Mouse (Mus musculus): ENCODE results near the gene Fgr. TPM values are rescaled to one million over a fixed set of nuclear protein-coding genes. Genes with fewer than 3 reads are reported as not detected.

The Fgr gene
- total and polyA plus RNA-seq, 3 experiments: 0.04 to 0.24 (median 0.13) TPM

- Histone ChIP-seq H3K27ac (ENCODE audit: insufficient read depth, low read depth) (no peak overlapping the region), H3K9ac (ENCODE audit: insufficient read depth, low read depth) (peak overlapping the region; percentile 25), H3K4me2 (ENCODE audit: insufficient read depth, low read depth, poor library complexity, severe bottlenecking) (peak overlapping the region; percentile 97), H3K4me1 (ENCODE audit: control insufficient read depth in 1 of 2, insufficient read depth in 2 of 2) (peaks cover 12 to 41% of the 10 kb centered on the region in 2 experiments), H3K9me3 (replicated peaks; ENCODE audit: low read length) (no peaks in the 10 kb centered on the region), H3K79me2 (replicated peaks; ENCODE audit: control insufficient read depth, extremely low read depth, insufficient read depth, poor library complexity, severe bottlenecking) (peaks cover 3% of the 10 kb centered on the region; the same call in 1 of the 2 replicates), H3K36me3 (replicated peaks in 1 of 2; ENCODE audit: control insufficient read depth in 1 of 2, insufficient read depth in 1 of 2, low read length in 1 of 2) (peaks cover 0 to 19% of the 10 kb centered on the region in 2 experiments), H3K4me3 (replicated peaks in 1 of 3; ENCODE audit: low read depth in 2 of 3, low read length in 2 of 3, poor library complexity in 1 of 3) (peak overlapping the region; percentile 56 to 85 (median 78)), H3K27me3 (replicated peaks) (peaks cover 16% of the 10 kb centered on the region)
- in situ Hi-C loops (cut with MboI; ENCODE audit: low pct_ligation_motif_present, low pct_unique_long_range_greater_than_20kb, low sequenced_read_pairs) (loop anchor here (5.0 to 10.0 kb wide), 2 partner anchors 34 to 192 kb away; no protein-coding TSS in a partner anchor), dilution Hi-C loops (cut with MboI; ENCODE audit: extremely low pct_ligation_motif_present, extremely low pct_unique_long_range_greater_than_20kb, low sequenced_read_pairs) (no loop called here)
- TF ChIP-seq SIN3A (IDR thresholded peaks at IDR 0.05; ENCODE audit: low read length) (0 out of 2 replicates have a peak, but pooled peaks have one; percentile 31), POLR2A (IDR thresholded peaks at IDR 0.05; ENCODE audit: low read depth, low read length) (no peak), E2F4 (IDR thresholded peaks at IDR 0.05; ENCODE audit: insufficient replicate concordance, low read depth, low read length) (no peak), BHLHE40 (IDR thresholded peaks at IDR 0.05; ENCODE audit: low read depth, low read length) (no peak), MAFK (IDR thresholded peaks at IDR 0.05; ENCODE audit: insufficient replicate concordance, low read length) (no peak), NELFE (IDR thresholded peaks at IDR 0.05; ENCODE audit: low read depth, low read length) (no peak), MEF2A (IDR thresholded peaks at IDR 0.05; ENCODE audit: borderline replicate concordance, low read depth, low read length) (no peak)
- DNase-seq (ENCODE audit: extremely low read depth): peak; percentile 25
These were observed 38.9 kb downstream of the Fgr start for GRCm38 (mm10) chr4:133012776-133013265.

GRCm38 (mm10) chr4:133013266-133013891 is 39.5 kb downstream of the Fgr start:
- peaks cover 3% of the 10 kb centered on the region; the same call in 1 of the 2 replicates for H3K79me2 ChIP-seq (replicated peaks; ENCODE audit: control insufficient read depth, extremely low read depth, insufficient read depth, poor library complexity, severe bottlenecking)
- H3K27ac ChIP-seq (ENCODE audit: insufficient read depth, low read depth): peak overlapping the region; percentile 14; the same call in 1 of the 2 replicates
- peak overlapping the region; percentile 97 for H3K4me2 ChIP-seq (ENCODE audit: insufficient read depth, low read depth, poor library complexity, severe bottlenecking)
- dilution Hi-C loops (cut with MboI; ENCODE audit: extremely low pct_ligation_motif_present, extremely low pct_unique_long_range_greater_than_20kb, low sequenced_read_pairs): no loop called here
- peaks cover 12 to 46% of the 10 kb centered on the region in 2 experiments for H3K4me1 ChIP-seq (ENCODE audit: control insufficient read depth in 1 of 2, insufficient read depth in 2 of 2)
- H3K9ac ChIP-seq (ENCODE audit: insufficient read depth, low read depth): peak overlapping the region; percentile 25; the same call in 1 of the 2 replicates
- no peaks in the 10 kb centered on the region for H3K9me3 ChIP-seq (replicated peaks; ENCODE audit: low read length)
- peak; percentile 50 for DNase-seq (ENCODE audit: extremely low read depth)
- peaks cover 16% of the 10 kb centered on the region for H3K27me3 ChIP-seq (replicated peaks)
- H3K36me3 ChIP-seq (replicated peaks in 1 of 2; ENCODE audit: control insufficient read depth in 1 of 2, insufficient read depth in 1 of 2, low read length in 1 of 2): peaks cover 0 to 24% of the 10 kb centered on the region in 2 experiments
- H3K4me3 ChIP-seq (replicated peaks in 1 of 3; ENCODE audit: low read depth in 2 of 3, low read length in 2 of 3, poor library complexity in 1 of 3): peak overlapping the region; percentile 56 to 85 (median 78)
- in situ Hi-C loops (cut with MboI; ENCODE audit: low pct_ligation_motif_present, low pct_unique_long_range_greater_than_20kb, low sequenced_read_pairs): loop anchor here (5.0 to 10.0 kb wide), 2 partner anchors 34 to 191 kb away; no protein-coding TSS in a partner anchor
- TF ChIP-seq POLR2AphosphoS2 (IDR thresholded peaks at IDR 0.05; ENCODE audit: low read depth, low read length): no peak
- no peak for TF ChIP-seq JUN (IDR thresholded peaks at IDR 0.05; ENCODE audit: insufficient read depth, low read depth, low read length)
- no peak for TF ChIP-seq EP300 (IDR thresholded peaks at IDR 0.05; ENCODE audit: low read length)
- peak; percentile 41; the same call in 1 of the 2 replicates for TF ChIP-seq IRF4 (IDR thresholded peaks at IDR 0.05; ENCODE audit: low read depth, low read length)
- TF ChIP-seq ELF1 (IDR thresholded peaks at IDR 0.05; ENCODE audit: low read depth, low read length): no peak
- TF ChIP-seq ZKSCAN1 (IDR thresholded peaks at IDR 0.05; ENCODE audit: borderline replicate concordance, low read depth, low read length): no peak
- no peak for TF ChIP-seq KAT2A (IDR thresholded peaks at IDR 0.05; ENCODE audit: insufficient replicate concordance, low read length)
- TF ChIP-seq USF1 (IDR thresholded peaks at IDR 0.05; ENCODE audit: low read depth, low read length): no peak
- no peak for TF ChIP-seq ZC3H11A (IDR thresholded peaks at IDR 0.05; ENCODE audit: low read depth, low read length)
- no peak for TF ChIP-seq RCOR1 (conservative IDR thresholded peaks at IDR 0.05; ENCODE audit: low read depth, low read length)
- TF ChIP-seq JUND (conservative IDR thresholded peaks at IDR 0.05; ENCODE audit: low read depth, low read length): no peak
- TF ChIP-seq CHD1 (IDR thresholded peaks at IDR 0.05; ENCODE audit: low read depth, low read length): no peak
- no peak for TF ChIP-seq MAFK (IDR thresholded peaks at IDR 0.05; ENCODE audit: insufficient replicate concordance, low read length)
- TF ChIP-seq UBTF (IDR thresholded peaks at IDR 0.05; ENCODE audit: low read depth, low read length): no peak
- no peak for TF ChIP-seq POLR2A (IDR thresholded peaks at IDR 0.05; ENCODE audit: low read depth, low read length)
- no peak for TF ChIP-seq E2F4 (IDR thresholded peaks at IDR 0.05; ENCODE audit: insufficient replicate concordance, low read depth, low read length)
- 0 out of 2 replicates have a peak, but pooled peaks have one; percentile 31 for TF ChIP-seq ETS1 (conservative IDR thresholded peaks at IDR 0.05; ENCODE audit: low read depth, low read length)
- TF ChIP-seq TCF12 (IDR thresholded peaks at IDR 0.05; ENCODE audit: low read depth, low read length): peak; percentile 65; the same call in 1 of the 2 replicates
- TF ChIP-seq MEF2A (IDR thresholded peaks at IDR 0.05; ENCODE audit: borderline replicate concordance, low read depth, low read length): no peak; the same call in 1 of the 2 replicates
- TF ChIP-seq USF2 (conservative IDR thresholded peaks at IDR 0.05; ENCODE audit: low read depth, low read length): no peak
- TF ChIP-seq ZNF384 (IDR thresholded peaks at IDR 0.05; ENCODE audit: low read depth, low read length): no peak
- no peak; the same call in 1 of the 2 replicates for TF ChIP-seq MXI1 (IDR thresholded peaks at IDR 0.05; ENCODE audit: low read depth, low read length)
- TF ChIP-seq CTCF (conservative IDR thresholded peaks at IDR 0.05 in 1 of 2, IDR thresholded peaks at IDR 0.05 in 1 of 2; ENCODE audit: low read depth in 2 of 2, low read length in 2 of 2): no peak
- TF ChIP-seq MYC (IDR thresholded peaks at IDR 0.05; ENCODE audit: low read depth, low read length): no peak
- no peak for TF ChIP-seq ZMIZ1 (IDR thresholded peaks at IDR 0.05; ENCODE audit: low read depth, low read length)
- no peak for TF ChIP-seq TBP (conservative IDR thresholded peaks at IDR 0.05; ENCODE audit: low read depth, low read length)
- TF ChIP-seq MAZ (IDR thresholded peaks at IDR 0.05; ENCODE audit: low read depth, low read length): peak; percentile 82
